Mouse (Mus musculus): ENCODE results near the gene Cdk6.

GRCm38 (mm10) chr5:3460907-3461306 is 119.6 kb downstream of the Cdk6 start:
- TF ChIP-seq HCFC1 (IDR thresholded peaks at IDR 0.05; ENCODE audit: borderline replicate concordance, insufficient read depth, low read length) (no peak), ZC3H11A (IDR thresholded peaks at IDR 0.05; ENCODE audit: borderline replicate concordance, low read depth, low read length) (no peak), MAFK (IDR thresholded peaks at IDR 0.05; ENCODE audit: insufficient read depth, low read depth, low read length) (no peak), ZNF384 (IDR thresholded peaks at IDR 0.05; ENCODE audit: low read depth, low read length) (no peak)
